Mouse (Mus musculus): Measurements from ENCODE around the gene Chgb. TPM values are rescaled to one million over a fixed set of nuclear protein-coding genes. Genes with fewer than 3 reads are reported as not detected.

Gene Chgb
- polyA plus RNA-seq, 1 experiment = 330 TPM

GRCm38 (mm10) chr2:132784039-132784438 lies 3.0 kb downstream of the Chgb start:
- Histone ChIP-seq H3K4me3 (replicated peaks; ENCODE audit: insufficient read depth, low read depth, low read length) (peak overlapping the region; percentile 50), H3K4me1 (ENCODE audit: control insufficient read depth, insufficient read depth, low read length) (peaks cover 27% of the 10 kb centered on the region), H3K27ac (ENCODE audit: insufficient read depth, low read length) (peak overlapping the region; percentile 72; the same call in 1 of the 2 replicates), H3K27me3 (ENCODE audit: control insufficient read depth, insufficient read depth, low read length) (no peaks in the 10 kb centered on the region)
- peak; percentile 81 to 89 for DNase-seq
- TF ChIP-seq POLR2A (IDR thresholded peaks at IDR 0.05; ENCODE audit: borderline replicate concordance, insufficient read depth, low read length) (peak; percentile 71; the same call in 1 of the 2 replicates), CTCF (IDR thresholded peaks at IDR 0.05; ENCODE audit: borderline replicate concordance, insufficient read depth, low read depth, low read length) (no peak)
- WGBS = 11% methylated on average over 6 of the region's 6 CpGs

GRCm38 (mm10) chr2:132793441-132794203 lies 12.5 kb downstream of the Chgb start:
- peak overlapping the region; percentile 84 for H3K27ac ChIP-seq (ENCODE audit: insufficient read depth, low read length)
- TF ChIP-seq POLR2A (IDR thresholded peaks at IDR 0.05; ENCODE audit: borderline replicate concordance, insufficient read depth, low read length) (no peak), CTCF (IDR thresholded peaks at IDR 0.05; ENCODE audit: borderline replicate concordance, insufficient read depth, low read depth, low read length) (no peak)
- WGBS = 38% methylated on average over 19 of the region's 19 CpGs
- peak; percentile 88 to 91 for DNase-seq
- no peak overlapping the region for H3K4me3 ChIP-seq (replicated peaks; ENCODE audit: insufficient read depth, low read depth, low read length)
- H3K4me1 ChIP-seq (ENCODE audit: control insufficient read depth, insufficient read depth, low read length) = peaks cover 32% of the 10 kb centered on the region
- H3K27me3 ChIP-seq (ENCODE audit: control insufficient read depth, insufficient read depth, low read length) = no peaks in the 10 kb centered on the region

GRCm38 (mm10) chr2:132794204-132794586 lies 13.1 kb downstream of the Chgb start:
- peak; percentile 55 to 62 for DNase-seq
- H3K27me3 ChIP-seq (ENCODE audit: control insufficient read depth, insufficient read depth, low read length) = no peaks in the 10 kb centered on the region
- WGBS = 16% methylated on average over 7 of the region's 7 CpGs
- no peak overlapping the region for H3K4me3 ChIP-seq (replicated peaks; ENCODE audit: insufficient read depth, low read depth, low read length)
- peak overlapping the region; percentile 37 for H3K27ac ChIP-seq (ENCODE audit: insufficient read depth, low read length)
- H3K4me1 ChIP-seq (ENCODE audit: control insufficient read depth, insufficient read depth, low read length) = peaks cover 29% of the 10 kb centered on the region
- TF ChIP-seq CTCF (IDR thresholded peaks at IDR 0.05; ENCODE audit: borderline replicate concordance, insufficient read depth, low read depth, low read length) (no peak), POLR2A (IDR thresholded peaks at IDR 0.05; ENCODE audit: borderline replicate concordance, insufficient read depth, low read length) (no peak)

GRCm38 (mm10) chr2:132802976-132803375 lies 21.9 kb downstream of the Chgb start:
- no peak for TF ChIP-seq POLR2A (IDR thresholded peaks at IDR 0.05; ENCODE audit: borderline replicate concordance, insufficient read depth, low read length)
- TF ChIP-seq CTCF (IDR thresholded peaks at IDR 0.05; ENCODE audit: borderline replicate concordance, insufficient read depth, low read depth, low read length) = no peak
- WGBS = 89% methylated on average over 2 of the region's 2 CpGs
- no peak overlapping the region for H3K4me3 ChIP-seq (replicated peaks; ENCODE audit: insufficient read depth, low read depth, low read length)
- no peaks in the 10 kb centered on the region for H3K27me3 ChIP-seq (ENCODE audit: control insufficient read depth, insufficient read depth, low read length)
- no peak overlapping the region for H3K27ac ChIP-seq (ENCODE audit: insufficient read depth, low read length)
- no peak for DNase-seq
- H3K4me1 ChIP-seq (ENCODE audit: control insufficient read depth, insufficient read depth, low read length) = no peaks in the 10 kb centered on the region

GRCm38 (mm10) chr2:132815608-132816314 lies 34.7 kb downstream of the Chgb start, which contains the start of the genes Trmt6 and Mcm8:
TSS of gene Trmt6 (minus strand) at chr2:132816055.
TSS of gene Mcm8 (plus strand) at chr2:132816141.
- under 1% methylated on average over 59 of the region's 59 CpGs for WGBS
- Histone ChIP-seq H3K27me3 (ENCODE audit: control insufficient read depth, insufficient read depth, low read length) (no peaks in the 10 kb centered on the region), H3K4me3 (replicated peaks; ENCODE audit: insufficient read depth, low read depth, low read length) (peak within 1 kb of the TSS; percentile 75), H3K27ac (ENCODE audit: insufficient read depth, low read length) (no peak within 1 kb of the TSS), H3K4me1 (ENCODE audit: control insufficient read depth, insufficient read depth, low read length) (peaks cover 6% of the 10 kb centered on the region; the same call in 1 of the 2 replicates)
- DNase-seq = peak; percentile 90 to 94
- TF ChIP-seq CTCF (IDR thresholded peaks at IDR 0.05; ENCODE audit: borderline replicate concordance, insufficient read depth, low read depth, low read length) (peak; percentile 32; the same call in 1 of the 2 replicates), POLR2A (IDR thresholded peaks at IDR 0.05; ENCODE audit: borderline replicate concordance, insufficient read depth, low read length) (peak; percentile 58; the same call in 1 of the 2 replicates)

GRCm38 (mm10) chr2:132841071-132841470 lies 60.0 kb downstream of the Chgb start:
- H3K4me1 ChIP-seq (ENCODE audit: control insufficient read depth, insufficient read depth, low read length) = 0 out of 2 replicates have a peak, but pooled peaks cover under 1% of the 10 kb centered on the region
- no peak overlapping the region for H3K27ac ChIP-seq (ENCODE audit: insufficient read depth, low read length)
- 39% methylated on average over 4 of the region's 4 CpGs for WGBS
- peak in 1 of 2 experiments; percentile 64 for DNase-seq
- TF ChIP-seq POLR2A (IDR thresholded peaks at IDR 0.05; ENCODE audit: borderline replicate concordance, insufficient read depth, low read length) (no peak), CTCF (IDR thresholded peaks at IDR 0.05; ENCODE audit: borderline replicate concordance, insufficient read depth, low read depth, low read length) (no peak)
- H3K27me3 ChIP-seq (ENCODE audit: control insufficient read depth, insufficient read depth, low read length) = no peaks in the 10 kb centered on the region
- H3K4me3 ChIP-seq (replicated peaks; ENCODE audit: insufficient read depth, low read depth, low read length) = no peak overlapping the region

Other genes with a start within 250 kb of the Chgb start
- gene Gpcpd1, start 193.5 kb upstream of the Chgb start, polyA plus RNA-seq (2012; rRNA removed) = 81.5 and 88.2 TPM in 2 replicates
- gene Shld1, start 94.3 kb upstream of the Chgb start, polyA plus RNA-seq (2012; rRNA removed) = 29.5 and 29.7 TPM in 2 replicates
- gene Trmt6, start 34.8 kb downstream of the Chgb start, polyA plus RNA-seq (2012; rRNA removed) = 33.9 and 34.1 TPM in 2 replicates
- 3.4 and 3.7 TPM in 2 replicates for gene Mcm8, start 34.9 kb downstream of the Chgb start, polyA plus RNA-seq (2012; rRNA removed)
- gene Crls1, start 65.4 kb downstream of the Chgb start, polyA plus RNA-seq (2012; rRNA removed) = 24.4 and 26.0 TPM in 2 replicates
- gene Lrrn4, start 99.6 kb downstream of the Chgb start, polyA plus RNA-seq (2012; rRNA removed) = 0.14 and 0.23 TPM in 2 replicates
- not detected in 2 replicates for gene Fermt1, start 164.6 kb downstream of the Chgb start, polyA plus RNA-seq (2012; rRNA removed)

All from cerebellum, adult 2 months (tissue).